Mouse (Mus musculus) cerebellum, adult 2 months (tissue): ENCODE measurements around the gene Carmil2.

ENCODE experiments used
- CTCF ChIP-seq: fragments of 200-500 bp; IDR thresholded peaks from 2 replicates; pipeline ENCODE4 v1.5.1; 2011; ENCODE audit warnings: low read depth, mild to moderate bottlenecking, control low read depth, low read length, moderate library complexity, borderline replicate concordance; ENCODE audit not compliant: insufficient read depth
- POLR2A ChIP-seq: fragments of 200-500 bp; IDR thresholded peaks from 2 replicates; pipeline ENCODE4 v1.6.1; 2011; ENCODE audit warnings: low read length, control low read depth, borderline replicate concordance; ENCODE audit not compliant: insufficient read depth

- TF ChIP-seq CTCF, result no peak
- TF ChIP-seq POLR2A, result no peak
Measured at GRCm38 (mm10) chr8:105699488-105700215, 13.6 kb downstream of the Carmil2 start.
